Mouse (Mus musculus) ES-CJ7 (cell line): ENCODE results near the gene Snap47.
A peak's percentile ranks its signal among the peaks of the same experiment; 100 is the strongest.

ENCODE experiments used
- DNase-seq: peaks from one replicate; pipeline ENCODE4 v3.0.0; 2011; ENCODE audit warnings: low read depth, low spot score

Snap47 gene

DNA sequence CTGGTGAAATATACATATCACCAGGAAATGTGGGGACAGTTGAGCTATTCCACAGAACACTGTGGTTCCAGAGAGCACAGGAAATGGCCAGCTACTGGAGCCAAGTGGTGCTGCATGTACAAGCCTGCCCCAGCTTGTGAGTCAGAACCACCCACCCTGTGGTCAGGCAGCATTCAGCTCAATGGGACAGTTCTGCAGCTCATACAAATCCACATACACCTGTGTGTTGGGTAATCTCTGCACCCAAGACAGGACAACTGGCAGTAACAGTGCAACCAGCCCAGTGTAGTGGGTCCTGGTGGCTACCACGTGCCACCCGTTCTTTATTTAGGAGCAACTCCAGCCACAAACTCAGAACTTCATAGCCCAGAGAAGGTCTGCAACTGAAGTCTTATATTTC is 29.0 kb downstream of the Snap47 start:
- no peak for DNase-seq

DNA sequence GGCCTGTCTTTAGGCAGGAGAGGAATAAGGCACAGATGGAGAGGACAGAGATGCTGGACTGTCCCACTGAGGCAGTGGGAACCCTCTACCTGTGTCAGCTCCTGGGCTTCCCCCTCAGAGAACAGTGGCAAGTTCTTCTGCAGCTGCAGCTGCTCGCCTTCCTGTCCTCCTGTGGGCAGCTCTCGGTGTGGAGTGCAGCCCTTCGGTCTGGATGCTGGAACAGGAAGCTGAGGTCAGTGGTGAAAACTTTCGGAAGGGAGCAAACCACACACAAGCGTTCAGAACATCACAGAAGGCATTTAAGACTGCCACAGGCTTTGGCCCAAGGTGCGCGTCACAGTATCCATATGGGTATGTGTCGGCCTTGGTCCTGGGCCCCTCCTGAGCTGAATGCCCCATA is 29.6 kb downstream of the Snap47 start:
- DNase-seq, result no peak

GRCm38 (mm10) chr11:59418708-59419107 is 32.3 kb downstream of the Snap47 start:
- DNase-seq, result no peak

DNA sequence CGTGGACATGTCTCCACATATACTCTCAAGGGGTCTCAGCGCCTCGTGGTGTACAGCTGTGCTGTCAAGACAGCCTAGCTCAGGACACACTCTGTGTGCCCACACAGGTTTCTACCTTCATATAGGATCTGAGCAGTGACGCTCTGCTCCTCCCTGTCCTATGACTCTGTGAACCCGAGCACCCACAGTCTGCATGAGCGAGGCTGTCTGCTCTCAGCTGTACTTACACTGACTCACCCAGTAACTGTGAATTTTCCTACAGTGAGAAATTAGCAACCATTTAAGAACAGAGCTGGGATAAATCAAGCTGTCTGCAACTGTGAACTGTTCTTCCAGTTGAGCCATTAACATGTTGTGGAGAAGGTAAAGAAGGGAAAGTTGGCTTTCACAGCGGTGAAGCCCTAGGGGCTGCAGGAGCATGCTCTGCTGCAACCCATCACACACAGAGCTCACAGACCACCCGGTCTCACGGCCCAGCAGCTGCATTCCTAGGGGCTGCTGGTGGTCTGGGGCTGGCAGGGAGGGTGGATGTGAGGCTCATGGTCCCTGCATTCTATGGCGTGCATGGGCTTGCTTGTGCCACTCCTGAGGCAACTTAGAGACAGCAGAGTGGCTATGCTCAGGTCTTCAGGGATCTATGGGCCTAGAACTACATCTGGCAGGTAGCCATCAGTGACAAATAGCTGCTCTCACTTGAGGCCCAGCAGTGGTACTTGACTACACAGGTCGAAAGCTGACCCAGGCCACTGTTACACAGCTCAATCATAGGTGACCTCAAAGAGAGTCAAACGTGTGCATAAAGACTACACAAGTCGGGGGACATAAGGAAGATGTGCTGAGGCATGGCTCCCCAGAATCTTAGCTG is 37.8 kb downstream of the Snap47 start:
- no peak for DNase-seq

- DNase-seq, result no peak
Measured at GRCm38 (mm10) chr11:59412058-59412457, 38.9 kb downstream of the Snap47 start.

DNA sequence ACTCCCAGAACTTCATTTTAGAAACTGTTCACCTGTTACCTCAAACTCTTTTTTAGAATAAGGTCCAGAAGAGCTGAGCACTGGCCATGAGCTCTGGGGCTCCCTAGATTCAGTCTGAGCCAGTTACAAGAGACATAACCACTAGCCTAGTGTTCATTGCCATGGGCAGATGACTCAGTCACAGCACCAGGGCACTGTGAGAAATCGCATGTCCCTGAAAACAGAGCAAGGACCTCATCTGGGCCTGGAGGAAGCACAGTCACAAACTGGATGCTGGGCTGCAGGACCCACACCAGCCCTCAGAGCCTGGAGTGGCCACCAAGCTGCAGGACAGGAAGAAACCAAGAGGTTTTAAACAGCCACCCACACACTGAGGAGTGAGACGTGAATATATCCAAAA is 40.1 kb downstream of the Snap47 start:
- DNase-seq, result no peak

DNA sequence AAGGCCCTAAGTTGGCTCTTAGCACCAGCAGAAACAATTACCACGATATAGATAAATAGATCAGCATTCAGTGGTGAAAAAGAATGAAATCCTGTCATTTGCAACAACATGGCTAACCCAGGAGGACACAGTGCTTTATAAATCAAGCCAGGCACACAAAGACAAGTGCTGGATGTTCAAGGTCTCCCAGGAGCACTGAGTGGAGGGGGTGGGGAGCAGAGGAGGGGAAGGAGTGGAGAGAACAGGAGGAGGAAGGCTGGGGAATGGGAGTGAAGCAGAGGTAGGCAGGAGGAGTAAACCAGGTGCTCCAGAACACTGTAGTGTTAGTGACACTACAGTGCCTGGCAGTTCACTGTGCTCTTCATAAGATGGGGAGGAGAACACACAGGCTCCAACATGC is 45.2 kb downstream of the Snap47 start:
- no peak for DNase-seq

GRCm38 (mm10) chr11:59400876-59401275 is 50.1 kb downstream of the Snap47 start:
- no peak for DNase-seq

- DNase-seq, result no peak
Measured at GRCm38 (mm10) chr11:59399830-59400229, 51.2 kb downstream of the Snap47 start.

- DNase-seq, result no peak
Measured at GRCm38 (mm10) chr11:59397536-59398371, 53.2 kb downstream of the Snap47 start.

- DNase-seq, result no peak
Measured at GRCm38 (mm10) chr11:59394451-59394850, 56.5 kb downstream of the Snap47 start.

DNA sequence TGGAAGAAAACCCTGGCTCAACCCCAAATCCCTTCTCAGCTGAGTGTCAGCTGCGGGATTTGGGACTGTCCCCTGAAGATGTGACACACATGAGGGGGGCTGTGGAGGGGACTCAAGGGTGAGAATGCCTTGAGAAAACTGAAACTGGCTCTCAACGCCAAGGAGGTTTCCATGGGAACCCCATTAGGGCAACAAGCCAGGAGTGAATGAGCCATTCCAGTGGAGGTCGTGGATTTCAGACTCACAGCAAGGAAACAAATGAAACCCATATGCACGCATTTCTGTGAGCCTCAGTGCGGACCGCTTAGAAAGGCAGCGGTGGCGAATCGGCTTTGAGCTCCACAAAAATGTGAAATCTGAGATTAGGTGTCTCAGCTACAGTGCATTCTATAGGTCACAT is 57.4 kb downstream of the Snap47 start:
- DNase-seq, result no peak

DNA sequence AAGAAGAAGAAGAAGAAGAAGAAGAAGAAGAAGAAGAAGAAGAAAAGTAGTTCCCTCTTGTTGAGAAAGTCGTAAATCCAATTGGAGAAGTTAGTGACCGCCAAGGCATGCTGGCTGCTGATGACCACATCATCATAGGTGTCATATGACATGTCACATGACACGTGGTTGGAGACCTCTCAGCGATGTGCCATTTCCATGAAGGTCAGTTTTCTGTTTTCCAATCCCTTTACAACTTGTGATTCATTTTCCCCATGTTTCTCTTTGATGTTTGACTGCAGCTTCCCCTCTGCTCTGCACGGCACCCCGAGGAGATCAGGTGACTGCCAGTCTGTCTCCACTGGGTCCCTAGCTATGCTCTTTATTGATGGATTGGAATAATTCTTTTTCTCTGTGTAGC is 58.7 kb downstream of the Snap47 start:
- DNase-seq, result no peak

DNA sequence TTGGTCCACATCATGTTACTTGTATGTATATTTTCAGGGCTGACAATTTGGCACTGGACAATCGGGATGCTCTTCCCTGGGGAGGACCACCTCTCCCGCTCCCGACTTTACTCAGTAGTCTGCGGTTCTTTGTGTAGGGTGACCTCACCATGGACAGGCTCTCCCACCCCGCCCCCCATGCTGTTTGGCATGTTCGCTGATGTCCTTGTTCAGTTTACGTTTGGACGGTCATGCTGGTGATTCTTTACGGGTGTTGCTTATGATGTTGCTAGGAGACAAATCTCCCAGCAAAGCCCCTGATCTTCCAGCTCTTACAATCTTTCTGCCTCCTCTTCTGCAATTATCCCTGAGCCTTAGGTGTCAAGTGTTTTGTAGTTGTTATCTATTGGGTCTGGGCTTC is 60.5 kb downstream of the Snap47 start:
- DNase-seq, result no peak

GRCm38 (mm10) chr11:59389617-59390016 is 61.4 kb downstream of the Snap47 start:
- DNase-seq, result no peak

GRCm38 (mm10) chr11:59388806-59389205 is 62.2 kb downstream of the Snap47 start:
- DNase-seq, result no peak

DNA sequence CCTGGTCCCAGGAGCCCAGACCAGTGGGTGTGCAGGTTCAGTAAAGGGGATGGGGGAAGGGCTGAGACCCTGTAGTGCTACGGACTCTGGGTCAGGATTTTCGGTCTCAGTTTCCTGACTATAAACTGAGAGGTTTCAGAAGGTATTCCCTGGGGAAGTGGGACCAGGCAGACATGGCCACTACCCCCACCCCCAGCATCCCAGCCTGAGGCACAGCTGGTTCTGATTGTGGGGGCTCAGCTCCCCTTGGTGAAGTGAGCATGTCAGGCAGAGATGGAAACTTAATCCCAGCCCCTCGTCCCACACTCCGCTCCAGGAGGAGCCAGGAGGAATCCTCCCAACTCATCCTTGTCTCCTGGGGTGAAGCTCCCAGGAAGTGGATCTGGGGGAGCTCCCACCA is 63.5 kb downstream of the Snap47 start:
- DNase-seq, result no peak

- peak; percentile 68 for DNase-seq
Measured at GRCm38 (mm10) chr11:59385123-59385522, 65.9 kb downstream of the Snap47 start.

DNA sequence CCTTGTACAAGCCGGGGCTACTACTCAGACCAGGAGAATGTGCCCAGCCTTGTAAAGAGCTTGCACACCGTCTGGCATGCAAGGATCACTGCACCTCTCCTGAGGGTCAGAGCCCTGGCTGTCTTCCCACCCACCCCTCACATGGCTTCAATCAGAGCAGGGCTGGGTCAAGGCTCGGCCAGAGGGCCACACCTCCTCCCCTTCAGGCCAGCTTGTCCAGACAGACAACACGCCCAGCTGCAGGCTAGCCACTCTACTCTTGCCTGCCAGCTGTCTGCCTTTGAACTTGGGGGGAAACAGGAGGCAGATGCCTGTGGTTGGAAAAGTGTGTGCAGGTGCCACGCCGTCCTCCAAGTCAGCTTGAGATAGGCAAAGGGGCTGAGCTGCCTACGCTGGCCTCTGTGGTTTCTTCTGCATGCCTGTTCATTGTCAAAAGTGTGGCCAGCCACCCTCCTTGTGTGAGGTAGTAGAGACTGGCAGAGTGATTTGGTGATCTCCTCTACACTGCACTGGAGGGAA is 66.5 kb downstream of the Snap47 start:
- no peak for DNase-seq

GRCm38 (mm10) chr11:59379547-59379946 is 71.4 kb downstream of the Snap47 start:
- DNase-seq, result no peak

- no peak for DNase-seq
Measured at GRCm38 (mm10) chr11:59377999-59378398, 73.0 kb downstream of the Snap47 start.

GRCm38 (mm10) chr11:59375475-59375874 is 75.5 kb downstream of the Snap47 start, which contains the start of gene Prss38:
Gene Prss38, minus strand, starts transcription at chr11:59375657.
- peak; percentile 72 for DNase-seq
